Mouse (Mus musculus): ENCODE measurements around the gene Gm28539. TPM values are rescaled to one million over a fixed set of nuclear protein-coding genes. Genes with fewer than 3 reads are reported as not detected.
"Not testable (repeated sequence)": the region's sequence is repeated elsewhere in the genome, so short reads cannot be mapped to it uniquely, and the experiment has no call there.

The Gm28539 gene
- total RNA-seq, 2 experiments from 2014 or later = not detected

DNA sequence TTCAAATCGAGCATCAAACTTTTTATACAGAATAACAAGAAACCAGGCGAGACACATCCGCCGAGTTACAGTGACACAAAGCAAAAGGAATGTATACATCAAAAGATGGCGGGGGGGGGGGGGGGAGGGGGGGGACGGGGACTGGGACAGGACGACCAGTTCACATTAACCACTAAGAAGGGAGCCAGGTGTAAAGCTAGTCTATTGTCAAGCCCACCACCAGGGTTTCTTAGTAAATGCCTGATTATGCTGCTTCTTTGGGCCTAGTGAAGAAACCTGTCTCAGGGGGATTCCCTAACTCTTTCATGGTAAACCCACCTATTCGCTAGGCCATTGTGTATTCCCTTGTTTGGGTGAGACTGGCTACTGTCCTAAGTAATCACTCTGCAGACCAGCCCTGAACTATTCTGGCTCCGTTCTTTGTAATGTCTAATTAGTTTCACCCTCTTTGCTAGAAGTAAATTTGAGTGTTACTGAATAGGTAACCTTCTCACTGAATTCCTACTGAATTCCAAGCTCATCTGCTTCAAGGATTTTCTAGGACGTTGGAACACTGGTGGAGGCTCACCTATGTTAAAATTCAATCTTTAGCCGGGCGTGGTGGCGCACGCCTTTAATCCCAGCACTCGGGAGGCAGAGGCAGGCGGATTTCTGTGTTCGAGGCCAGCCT lies 13.3 kb downstream of the Gm28539 start:
- not testable (repeated sequence) for ATAC-seq (ENCODE audit: poor library complexity, severe bottlenecking)

DNA sequence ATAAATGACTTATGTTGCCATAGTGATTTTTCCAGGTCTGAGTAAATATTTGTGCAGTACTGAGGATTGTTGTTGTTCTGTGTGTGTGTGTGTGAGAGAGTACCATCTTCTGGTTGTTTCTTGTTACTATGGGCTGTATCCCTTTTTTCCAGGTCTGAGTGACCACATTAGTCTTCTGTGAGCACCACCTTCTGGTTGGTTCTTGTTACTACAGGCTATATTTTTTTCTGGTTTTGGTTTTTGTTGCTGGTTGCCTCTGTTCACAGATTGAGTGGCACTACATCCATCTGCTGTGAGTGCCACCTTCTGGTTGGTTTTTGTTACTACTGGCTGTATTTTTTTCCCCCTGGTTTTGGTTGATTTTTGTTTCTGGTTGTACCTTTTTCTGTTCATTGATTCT lies 22.2 kb downstream of the Gm28539 start:
- peak; percentile 91 for ATAC-seq (ENCODE audit: poor library complexity, severe bottlenecking)

DNA sequence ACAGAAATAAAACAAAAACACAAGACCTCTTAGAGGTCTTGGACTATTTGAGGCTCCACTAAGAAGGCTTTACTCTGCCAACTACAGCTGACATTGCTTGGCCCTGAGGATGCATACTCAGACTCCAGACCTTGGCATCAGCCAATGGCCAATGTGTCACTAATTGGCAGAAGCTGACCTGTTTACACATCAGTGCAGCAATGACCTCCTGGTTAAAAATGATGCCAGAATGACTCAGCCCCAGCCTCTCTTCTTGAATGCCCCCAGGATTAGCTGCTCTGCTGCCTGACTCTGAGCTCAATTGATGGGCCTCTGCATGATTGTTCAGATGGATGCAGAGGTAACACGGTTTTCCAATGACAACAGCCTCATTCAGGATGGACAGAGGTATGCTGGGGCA lies 23.8 kb downstream of the Gm28539 start:
- no peak for ATAC-seq (ENCODE audit: poor library complexity, severe bottlenecking)

DNA sequence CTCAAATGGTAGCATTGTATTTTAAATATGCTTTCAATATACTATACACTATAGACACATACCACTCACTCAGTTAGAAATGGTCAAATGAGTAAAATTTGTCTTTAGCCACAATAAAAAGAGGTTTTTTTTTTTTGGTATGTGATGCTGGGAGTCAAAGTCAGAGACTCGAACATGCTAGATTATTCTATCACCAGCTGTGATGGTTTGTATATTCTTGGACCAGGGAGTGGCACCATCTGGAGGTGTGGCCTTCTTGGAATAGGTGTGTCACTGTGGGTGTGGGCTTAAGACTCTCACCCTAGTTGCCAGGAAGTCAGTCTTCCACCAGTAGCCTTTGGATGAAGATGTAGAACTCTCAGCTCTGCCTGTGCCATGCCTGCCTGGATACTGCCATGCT lies 34.1 kb downstream of the Gm28539 start:
- not testable (repeated sequence) for ATAC-seq (ENCODE audit: poor library complexity, severe bottlenecking)

DNA sequence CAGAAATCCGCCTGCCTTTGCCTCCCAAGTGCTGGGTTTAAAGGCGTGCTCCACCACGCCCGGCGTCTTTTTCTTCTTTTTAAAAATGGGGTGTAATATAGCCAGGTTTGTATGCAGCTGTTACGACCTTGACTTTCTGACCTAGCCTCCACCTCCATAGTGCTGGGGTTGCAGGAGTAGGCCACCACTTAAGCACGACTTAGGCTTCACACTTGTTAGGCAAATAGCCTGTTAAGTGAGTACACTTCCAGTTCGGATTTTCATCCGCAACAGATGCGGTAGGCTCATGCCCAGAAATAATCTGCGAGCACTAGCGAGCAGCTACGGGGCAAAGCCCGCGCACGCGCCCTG lies 39.7 kb downstream of the Gm28539 start:
- no peak; the same call in 1 of the 2 replicates for ATAC-seq (ENCODE audit: poor library complexity, severe bottlenecking)

DNA sequence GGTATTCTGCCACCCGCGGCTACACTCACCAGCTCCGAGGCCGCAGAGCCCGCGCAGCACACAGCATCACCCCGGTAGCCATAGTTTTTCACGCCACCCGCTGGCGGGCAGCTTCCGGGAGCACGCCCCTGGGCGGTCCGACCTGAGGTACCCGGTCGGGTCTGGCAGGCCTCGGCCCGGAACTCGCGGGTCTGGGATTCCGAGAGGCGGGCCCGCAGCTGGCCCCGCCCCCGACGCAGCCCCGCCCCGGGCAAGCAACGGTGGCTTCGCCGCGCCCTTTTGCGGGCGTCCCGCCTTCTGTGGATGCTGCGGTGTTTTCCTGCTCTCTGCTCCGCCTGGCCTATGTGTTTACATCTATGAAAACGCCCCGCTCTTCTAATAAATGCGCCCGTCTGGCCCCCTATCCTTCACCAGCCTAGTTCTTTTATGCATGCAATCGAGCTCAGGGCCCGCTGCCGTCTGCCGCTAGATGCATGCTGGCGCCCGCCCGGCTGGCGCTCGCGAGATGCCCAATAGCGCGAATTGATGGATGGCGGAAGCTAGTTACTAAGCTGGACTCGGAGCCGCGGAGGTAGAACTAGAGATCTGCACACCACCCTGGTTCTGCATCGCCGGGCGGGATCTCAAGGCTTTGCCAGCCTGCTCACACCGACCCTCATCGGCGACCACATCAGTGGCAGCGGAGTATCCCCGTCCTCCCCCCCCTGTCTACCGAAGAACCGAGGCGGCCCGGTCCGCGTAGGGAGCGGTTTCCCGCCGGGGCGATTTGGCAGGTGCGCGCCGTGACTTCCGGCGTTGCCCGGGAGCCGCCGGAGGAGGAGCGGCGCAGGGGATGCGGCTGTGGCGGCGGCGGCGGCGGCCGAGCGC lies 40.3 kb downstream of the Gm28539 start, which contains the start of the genes Mrpl40 and Hira:
Mrpl40 (minus strand) TSS at position 421 of the 867 bp plus-strand sequence.
Hira (plus strand) TSS at position 596 of the 867 bp plus-strand sequence.
- peak; percentile 79 for ATAC-seq (ENCODE audit: poor library complexity, severe bottlenecking)

DNA sequence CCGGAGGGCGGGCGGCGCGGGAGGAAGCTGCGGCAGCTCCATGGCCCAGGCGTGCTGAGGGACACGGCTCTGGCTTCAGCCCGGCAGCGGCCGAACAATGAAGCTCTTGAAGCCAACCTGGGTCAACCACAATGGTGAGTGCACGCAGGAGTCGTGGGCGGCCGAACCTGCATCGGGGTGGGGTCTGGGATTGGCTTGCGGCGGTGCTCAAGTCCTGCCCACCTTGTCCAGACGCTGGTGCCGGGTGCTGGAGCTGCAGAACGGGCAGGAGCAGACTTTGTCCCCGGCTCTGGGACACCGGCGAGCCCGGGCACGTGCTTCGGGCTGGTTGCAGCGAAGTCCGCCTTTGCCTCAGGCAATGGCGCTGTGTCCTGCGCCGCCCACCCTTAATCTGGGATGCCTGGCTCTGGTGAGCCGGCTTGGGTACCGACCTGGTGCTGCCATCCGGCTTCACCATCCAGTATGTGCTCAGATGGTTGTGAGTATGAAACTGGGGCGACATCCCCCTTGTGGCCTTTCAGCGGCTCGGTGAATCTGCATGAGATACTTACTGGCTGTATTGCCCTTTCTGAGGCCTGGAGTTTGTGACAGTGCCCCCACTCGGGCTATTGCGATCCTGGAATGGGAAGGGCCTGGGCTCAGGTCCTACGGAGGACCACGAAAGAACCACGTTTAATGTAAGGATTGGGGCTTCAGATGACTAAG lies 41.2 kb downstream of the Gm28539 start:
- ATAC-seq (ENCODE audit: poor library complexity, severe bottlenecking) = peak; percentile 22

DNA sequence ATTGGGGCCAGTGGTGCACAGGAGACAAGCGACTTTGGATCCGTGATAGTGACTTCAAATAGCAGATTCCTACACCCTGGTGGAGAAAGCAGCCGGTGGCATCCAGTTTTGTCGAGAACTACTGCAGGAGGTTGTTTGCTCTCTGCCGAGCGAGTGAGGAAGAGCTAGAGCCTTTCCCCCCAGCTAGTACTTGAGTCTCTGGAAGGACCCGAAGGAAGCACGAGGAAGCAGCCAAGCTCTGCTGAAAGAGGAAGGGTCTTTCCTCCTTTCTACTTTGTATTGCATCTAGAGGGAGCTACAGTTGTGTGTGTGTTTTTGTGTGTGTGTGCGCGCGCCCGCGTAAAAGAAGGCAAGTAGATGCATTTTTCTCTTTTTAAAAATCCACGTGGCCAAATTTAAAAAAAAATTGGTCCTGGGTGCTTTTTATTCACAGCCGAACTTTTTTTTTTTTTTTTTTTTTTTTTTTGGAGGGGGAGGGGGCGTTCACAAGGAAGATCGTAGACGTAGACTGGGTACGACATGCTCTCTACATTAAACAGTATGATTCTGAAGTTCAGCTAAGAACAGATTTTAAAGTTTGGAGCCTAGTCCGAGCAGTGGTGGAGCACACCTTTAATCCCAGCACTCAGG lies 41.8 kb downstream of the Gm28539 start:
- ATAC-seq (ENCODE audit: poor library complexity, severe bottlenecking) = peak; percentile 1; the same call in 1 of the 2 replicates

DNA sequence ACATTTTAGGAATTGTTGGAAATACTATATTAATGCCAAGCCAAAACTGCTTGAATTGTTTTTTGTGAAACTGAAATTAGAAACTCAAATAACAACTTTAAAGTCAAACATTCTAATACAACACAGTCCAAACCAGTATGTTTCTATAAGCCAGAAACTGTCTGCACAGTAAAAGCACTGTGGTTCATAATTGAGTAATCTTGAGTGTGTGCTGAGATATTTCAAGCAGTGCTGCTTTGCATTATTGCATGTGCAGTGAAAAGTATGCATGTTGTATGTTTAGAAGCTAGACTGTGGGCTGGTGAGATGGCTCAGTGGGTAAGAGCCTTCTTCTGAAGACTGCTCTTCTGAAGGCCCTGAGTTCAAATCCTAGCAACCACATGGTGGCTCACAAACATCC lies 47.7 kb downstream of the Gm28539 start:
- no peak for ATAC-seq (ENCODE audit: poor library complexity, severe bottlenecking)

DNA sequence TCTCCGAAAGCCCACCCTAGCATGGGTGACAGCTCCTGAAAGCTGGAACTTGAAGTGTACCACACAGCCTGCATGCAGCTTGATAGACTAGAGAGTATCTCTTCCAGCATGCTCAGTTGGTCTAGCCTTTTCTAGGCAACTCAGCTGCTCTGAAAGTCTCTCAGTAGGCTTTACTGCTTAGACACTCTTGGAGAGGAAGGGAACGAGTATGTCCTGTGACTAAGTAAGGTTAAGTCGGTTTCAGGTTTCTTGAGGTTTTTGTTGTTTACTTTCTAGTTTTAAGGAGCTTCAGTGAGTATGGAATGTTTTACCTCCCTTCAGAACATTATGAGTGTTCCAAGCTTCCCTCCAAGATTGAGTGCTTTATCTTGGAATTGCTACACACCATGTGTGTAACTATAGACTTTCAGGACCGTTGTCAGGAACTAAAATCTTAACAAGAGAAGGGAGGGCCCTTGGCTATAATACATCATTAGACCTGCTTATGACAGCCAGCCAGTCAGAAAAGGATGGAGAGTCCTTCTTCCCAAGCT lies 57.5 kb downstream of the Gm28539 start:
- ATAC-seq (ENCODE audit: poor library complexity, severe bottlenecking) = no peak

DNA sequence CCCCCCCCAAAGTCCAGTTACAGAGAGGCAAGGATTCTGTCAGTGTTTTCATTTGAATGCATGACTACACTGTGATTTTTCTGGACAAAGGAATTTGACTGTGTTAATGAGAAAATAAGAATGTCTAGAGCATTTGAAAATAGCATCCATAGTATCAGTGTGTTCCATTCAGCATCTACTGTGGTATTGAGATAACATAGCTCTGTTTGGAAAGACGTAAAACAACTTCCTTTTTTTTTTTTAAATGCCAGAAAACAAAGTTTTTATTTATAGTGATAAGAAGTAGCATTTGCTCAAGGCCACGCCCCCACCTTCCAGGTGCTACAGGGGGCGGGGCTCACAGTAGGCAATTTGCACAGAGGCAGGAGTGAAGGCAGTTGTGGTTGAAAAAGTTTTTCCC lies 58.9 kb downstream of the Gm28539 start:
- ATAC-seq (ENCODE audit: poor library complexity, severe bottlenecking) = no peak

DNA sequence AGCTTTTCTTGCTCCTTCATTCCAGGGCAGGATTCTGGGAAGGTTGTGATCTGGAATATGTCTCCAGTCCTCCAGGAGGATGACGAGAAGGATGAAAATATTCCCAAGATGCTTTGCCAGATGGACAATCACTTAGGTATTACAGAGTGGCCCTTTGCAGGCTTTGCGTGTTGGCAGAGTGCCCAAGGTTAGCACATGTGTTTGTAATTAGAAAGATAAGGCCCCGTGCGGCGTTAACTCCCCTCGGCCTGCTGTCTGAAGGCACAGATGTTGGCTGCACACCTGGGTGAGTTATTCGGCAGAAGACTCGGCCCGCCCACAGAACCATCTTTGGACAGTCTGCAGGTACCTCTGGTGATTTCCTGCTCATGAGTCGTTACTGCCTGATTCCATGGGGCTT lies 60.0 kb downstream of the Gm28539 start:
- no peak for ATAC-seq (ENCODE audit: poor library complexity, severe bottlenecking)

DNA sequence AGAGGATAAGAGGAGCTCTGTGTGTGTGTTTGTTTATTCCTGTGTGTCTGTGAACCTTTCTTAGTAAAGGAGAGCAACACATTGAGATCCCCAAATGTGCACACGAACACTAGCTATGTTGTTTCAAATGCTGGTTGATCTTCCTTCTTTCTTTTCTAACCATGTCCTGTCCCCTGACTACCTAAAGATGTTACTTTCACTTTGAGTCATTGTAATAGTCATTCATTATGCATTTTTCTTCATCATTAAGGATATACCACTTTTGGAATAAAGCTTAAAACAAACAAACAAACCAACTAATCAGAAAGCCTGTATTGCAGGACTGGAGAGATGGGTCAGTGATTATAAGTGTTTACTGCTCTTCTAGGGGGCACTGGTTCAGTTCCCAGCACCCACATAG lies 69.3 kb downstream of the Gm28539 start:
- no peak for ATAC-seq (ENCODE audit: poor library complexity, severe bottlenecking)

DNA sequence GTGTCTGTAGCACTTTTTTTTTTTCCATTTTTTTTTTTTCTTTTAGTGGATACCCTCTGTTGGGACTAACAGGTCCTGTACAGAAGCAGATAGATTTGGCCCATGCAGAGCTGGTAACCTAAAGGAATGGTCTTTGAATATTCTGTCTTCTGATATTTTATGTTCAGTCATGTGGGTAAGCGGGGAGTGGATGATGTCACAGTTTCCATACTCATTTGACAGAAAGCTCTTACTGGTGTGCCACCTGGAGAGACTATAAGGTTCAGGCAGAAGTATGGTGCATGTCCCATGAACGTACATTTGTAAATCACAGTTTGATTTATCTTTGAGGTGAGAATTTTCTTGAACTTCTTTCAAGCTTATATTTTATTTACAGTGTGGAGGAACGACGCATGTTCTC lies 79.7 kb downstream of the Gm28539 start:
- no peak for ATAC-seq (ENCODE audit: poor library complexity, severe bottlenecking)

DNA sequence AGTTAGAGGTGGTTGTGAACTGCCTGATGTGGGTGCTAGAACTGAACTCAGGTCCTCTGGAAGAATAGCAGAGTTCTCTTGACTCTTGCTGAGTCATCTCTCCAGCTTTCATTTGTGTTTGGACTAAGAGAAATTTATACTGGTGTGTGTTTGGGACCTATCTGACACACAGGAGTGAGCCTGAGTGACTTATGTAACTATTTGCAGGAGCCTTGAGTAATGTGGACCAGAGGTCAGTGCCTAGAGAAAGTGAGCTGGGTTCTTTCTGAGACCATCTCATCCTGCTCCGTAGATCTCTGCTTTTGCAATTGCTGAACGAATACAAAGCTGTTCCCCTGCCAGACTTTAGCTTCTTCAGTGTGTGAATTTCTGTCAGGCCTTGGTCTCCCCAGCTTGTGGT lies 85.4 kb downstream of the Gm28539 start:
- ATAC-seq (ENCODE audit: poor library complexity, severe bottlenecking) = no peak

DNA sequence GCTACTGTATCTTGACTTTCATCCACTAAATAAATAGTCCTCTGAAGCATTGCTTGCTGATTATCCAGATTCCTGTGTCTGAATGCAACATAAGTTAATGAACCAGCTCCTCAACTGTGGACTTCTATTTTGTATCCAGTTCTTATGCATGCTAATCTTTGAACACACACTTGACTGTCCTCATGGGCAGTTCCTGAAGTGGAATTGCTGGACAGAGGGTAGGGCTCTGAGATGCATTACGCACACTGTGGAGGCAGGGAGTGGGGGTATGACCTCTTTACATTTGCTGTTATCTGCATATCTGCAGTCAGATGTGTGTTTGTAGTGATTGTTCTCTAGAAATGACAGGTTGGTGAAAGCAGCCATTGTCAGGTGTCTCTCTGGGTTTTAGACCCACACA lies 91.6 kb downstream of the Gm28539 start:
- no peak for ATAC-seq (ENCODE audit: poor library complexity, severe bottlenecking)

DNA sequence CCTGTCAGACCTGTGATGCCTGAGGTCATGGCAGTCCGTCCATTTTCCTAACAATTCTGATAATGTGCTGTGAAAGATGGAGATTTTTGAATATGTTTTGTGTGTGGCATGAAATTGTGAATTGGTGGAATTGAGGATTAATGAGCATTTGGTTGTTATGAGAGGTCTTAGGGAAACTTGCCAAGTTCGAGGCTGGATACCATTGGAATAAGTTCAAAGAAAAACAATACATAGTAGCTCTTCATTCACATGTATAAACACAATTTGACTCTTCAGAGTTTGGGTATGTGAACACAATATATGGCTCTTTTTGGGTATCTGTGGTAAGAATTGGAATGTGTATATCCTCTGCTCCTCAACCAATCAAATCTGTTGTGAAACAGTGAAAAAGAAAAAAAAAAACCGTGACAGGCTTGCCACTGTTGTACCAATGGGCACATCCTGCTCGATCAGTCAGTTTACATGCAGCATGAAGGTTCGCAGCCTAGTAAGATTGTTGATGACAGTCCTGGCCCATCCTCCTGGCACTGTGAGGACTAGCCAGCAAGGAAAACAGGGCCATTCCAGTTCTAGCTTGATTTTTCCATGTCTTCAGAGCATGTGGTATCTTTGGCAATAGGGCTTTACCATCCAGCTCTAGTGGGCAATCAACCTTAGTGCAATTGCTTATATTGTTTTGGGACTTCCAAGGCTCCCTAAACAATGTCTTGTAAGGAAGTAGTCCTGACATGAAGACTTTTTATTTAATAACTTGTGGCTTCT lies 102.1 kb downstream of the Gm28539 start:
- no peak for ATAC-seq (ENCODE audit: poor library complexity, severe bottlenecking)

DNA sequence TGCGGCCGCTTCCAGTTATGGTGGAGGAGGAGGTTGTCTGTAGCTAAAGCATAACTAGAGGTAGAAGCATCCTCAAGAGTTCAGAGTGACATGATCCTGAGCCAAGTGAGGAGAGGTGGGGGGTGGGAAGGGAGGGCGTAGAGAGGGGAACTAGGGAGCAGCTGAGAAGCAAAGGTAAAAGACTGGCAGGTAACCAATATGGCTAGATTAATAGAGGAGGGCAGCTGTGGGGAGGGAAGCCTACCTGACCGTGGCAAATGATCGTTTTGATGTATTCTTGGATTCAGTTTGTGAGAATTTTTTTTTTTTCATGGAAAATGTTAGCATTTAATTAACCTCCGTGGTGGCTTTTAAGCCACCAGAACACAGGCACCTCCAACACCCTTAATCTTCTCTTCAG lies 107.5 kb downstream of the Gm28539 start:
- no peak for ATAC-seq (ENCODE audit: poor library complexity, severe bottlenecking)

DNA sequence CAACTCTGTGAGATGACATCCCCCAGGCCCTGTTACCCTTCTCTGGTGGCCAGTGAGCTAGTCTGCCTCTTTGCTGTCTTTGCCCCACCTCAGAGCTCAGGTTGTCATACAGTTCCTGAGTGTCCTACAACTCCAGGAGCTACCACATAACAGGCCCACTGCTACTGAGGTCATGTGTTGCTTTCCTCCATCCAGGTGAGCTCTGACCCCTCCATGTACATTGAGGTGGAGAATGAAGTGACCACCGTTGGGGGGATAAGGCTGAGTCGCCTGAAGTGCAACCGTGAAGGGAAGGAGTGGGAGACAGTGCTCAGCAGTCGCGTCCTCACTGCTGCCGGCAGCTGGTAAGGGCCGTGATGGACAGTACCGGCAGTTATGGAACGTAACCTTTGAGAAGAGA lies 112.6 kb downstream of the Gm28539 start:
- ATAC-seq (ENCODE audit: poor library complexity, severe bottlenecking) = no peak

DNA sequence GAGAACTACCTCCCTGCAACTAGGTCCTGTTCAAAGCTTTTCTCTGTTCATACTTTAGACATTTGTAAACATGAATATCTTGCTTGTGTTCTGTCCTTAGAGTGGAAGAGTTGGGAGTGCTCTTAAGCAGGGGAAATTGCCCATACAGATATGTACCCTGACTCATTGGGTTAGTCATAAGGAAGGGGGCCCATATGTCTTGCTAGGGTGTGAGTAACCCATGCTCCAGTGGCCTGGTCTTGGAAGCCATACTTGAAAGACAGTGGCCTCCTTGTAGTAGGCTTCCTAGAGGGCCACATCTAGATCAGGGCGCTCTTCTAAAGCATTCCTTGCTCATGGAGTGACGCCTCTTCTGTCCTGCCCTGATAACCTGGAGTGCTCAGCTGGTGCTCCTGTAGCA lies 114.0 kb downstream of the Gm28539 start:
- ATAC-seq (ENCODE audit: poor library complexity, severe bottlenecking) = no peak

Measured in megakaryocyte, adult 5-6 weeks (primary cell).